Mouse (Mus musculus) CH12F3 (cell line): ENCODE data around the gene Vmp1.

Experiments
- in situ Hi-C: fragments of 300-500 bp; cut with MboI; formaldehyde crosslinking; loops from 2 replicates; pipeline ENCODE4 v1.14.3; 2020; ENCODE audit warnings: low sequenced_read_pairs

Gene Vmp1

DNA sequence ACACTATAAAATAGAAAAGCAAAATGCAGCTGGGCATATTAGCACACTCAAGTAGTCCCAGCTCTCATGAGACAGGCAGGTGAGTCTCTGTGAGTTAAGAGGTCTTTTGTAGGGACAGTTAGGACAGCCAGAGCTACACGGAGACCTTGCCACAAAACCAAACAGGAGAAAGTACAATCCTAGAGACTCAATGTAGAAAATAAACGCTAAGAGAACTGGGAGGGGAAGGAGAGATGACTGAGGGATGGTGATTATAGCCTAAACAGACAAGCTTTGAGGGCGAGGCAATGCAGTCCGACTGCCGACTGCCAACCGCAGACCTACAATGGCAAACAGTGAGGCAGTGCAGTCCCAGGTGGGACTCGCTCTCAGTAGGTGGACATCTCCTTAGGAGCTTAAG lies 95.8 kb downstream of the Vmp1 start:
- in situ Hi-C loops = no loop called here

DNA sequence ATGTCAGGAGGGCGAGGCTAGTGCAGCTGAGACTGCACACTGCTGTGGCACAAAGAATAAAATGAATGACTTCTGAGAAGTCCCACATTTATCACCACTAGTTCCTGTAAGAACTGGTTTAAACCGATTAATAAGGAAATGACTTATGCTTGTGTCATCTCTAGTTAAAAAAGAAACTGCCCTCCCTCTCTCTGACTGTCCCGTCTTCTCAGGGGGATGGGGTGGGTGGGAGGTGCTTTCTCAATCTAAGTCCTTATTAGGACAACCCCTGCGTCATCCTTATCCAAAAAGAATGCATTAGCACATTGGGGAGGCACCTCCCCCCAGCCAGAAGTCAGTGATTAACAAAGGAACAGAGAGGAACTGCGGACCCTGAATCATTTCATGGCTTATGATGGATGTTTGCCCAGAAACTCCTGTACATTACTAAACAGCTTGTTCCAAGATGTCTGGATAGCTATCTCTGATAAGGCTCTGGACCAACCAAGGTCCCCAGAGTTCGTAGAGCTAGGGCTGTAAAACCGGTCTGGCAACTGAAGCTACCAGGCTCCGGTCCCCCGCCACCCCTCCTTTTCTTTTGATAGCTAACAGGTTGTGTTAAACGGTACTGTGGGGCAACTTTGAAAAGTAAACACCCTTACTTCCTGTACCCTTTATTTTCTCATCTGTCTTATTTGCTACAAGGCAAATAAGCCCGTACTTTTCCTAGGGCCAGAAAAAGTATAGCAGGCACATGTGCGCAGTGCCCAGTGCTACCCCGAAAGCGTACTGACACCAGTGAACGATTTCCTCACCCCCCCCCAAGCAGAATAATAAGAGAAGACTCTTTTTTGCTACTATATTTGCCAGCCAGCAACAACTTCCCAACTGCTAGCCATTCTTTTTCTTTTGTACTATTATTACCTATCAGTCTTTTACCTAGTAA lies 96.5 kb downstream of the Vmp1 start:
- in situ Hi-C loops = no loop called here

DNA sequence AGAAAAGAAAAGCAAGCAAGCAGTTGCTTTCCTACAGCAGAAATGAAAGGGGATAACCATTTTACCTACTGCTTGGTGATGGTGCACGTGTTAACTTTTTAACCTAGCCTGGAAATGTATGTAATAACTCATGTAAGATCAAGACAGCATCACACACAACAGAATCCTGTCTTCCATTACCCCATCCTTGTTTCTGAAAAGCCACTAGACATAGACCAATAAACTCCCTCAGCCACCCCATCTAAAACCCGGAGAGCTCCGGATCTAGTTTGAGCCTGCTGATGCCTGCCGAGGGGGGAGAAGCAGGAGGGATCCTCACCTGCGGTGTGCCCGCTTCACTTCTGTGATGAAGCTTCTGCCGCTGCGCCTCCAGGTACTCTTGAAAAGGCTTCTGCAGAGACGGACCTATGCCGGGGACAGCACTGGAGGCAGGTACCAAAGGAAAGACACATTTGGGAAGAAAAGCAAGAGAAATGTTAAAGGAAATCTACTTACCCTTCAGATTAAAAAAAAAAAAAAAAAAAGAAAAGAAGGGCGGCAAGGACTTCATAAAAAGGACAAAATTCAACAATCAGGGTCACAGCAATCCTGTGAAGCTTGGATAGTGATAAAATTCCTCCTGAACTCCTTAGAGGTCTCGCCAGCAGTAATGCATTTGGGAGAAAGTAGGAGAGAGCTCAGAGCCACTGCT lies 97.3 kb downstream of the Vmp1 start:
- in situ Hi-C loops = no loop called here

DNA sequence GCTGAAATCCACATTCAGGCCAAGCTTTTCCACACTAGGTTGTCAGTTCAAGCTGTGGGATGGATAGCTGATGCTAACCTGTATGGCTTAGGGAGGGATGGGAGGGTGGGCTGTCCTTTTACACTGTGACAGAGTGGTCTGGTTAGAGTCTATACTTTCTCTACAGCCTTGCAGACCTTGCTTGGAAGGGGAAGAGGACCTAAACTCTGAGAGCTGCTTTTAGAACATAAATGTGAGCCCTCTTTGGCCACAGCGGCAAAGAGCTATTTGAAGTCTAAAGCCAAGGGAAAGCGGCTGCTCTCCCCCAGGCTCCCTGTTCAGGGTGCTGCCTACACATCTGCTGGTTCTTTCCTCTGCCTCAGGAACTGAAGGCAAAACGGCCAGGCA lies 98.0 kb downstream of the Vmp1 start:
- in situ Hi-C loops = no loop called here

DNA sequence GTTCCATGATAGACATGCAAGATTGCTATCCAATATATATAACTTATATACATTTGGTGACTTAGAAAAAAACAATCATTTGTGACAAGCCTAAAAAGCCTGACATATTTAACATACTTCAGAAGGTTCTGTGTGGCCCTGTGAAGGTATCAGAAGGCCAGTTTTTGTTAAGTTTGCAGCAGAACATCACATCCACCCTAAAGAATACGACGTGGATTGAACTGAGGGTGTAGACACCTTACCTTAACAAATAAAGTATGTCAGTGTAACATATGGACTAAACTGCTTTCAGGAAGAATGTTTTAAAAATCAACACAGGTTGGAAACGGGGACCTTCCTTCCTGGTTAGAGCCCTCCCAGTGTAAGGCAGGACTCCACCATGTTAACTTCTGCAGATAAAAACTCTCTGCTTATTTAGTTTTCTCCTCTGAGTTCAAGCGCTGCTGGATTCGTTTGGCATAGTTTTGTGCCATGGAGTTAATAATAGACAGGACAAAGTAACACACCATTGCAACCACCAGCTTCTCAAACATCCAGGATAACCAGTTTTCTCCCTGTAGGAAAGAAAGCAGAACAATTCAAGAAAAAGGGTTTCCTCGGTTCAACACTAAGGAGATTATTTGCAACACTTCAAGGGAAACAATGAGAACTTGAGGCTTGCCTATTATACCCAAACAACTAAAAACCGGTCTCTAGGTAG lies 98.6 kb downstream of the Vmp1 start:
- in situ Hi-C loops = loop anchor here (5.0 kb wide), 1 partner anchor 52 kb away; no protein-coding TSS in a partner anchor

DNA sequence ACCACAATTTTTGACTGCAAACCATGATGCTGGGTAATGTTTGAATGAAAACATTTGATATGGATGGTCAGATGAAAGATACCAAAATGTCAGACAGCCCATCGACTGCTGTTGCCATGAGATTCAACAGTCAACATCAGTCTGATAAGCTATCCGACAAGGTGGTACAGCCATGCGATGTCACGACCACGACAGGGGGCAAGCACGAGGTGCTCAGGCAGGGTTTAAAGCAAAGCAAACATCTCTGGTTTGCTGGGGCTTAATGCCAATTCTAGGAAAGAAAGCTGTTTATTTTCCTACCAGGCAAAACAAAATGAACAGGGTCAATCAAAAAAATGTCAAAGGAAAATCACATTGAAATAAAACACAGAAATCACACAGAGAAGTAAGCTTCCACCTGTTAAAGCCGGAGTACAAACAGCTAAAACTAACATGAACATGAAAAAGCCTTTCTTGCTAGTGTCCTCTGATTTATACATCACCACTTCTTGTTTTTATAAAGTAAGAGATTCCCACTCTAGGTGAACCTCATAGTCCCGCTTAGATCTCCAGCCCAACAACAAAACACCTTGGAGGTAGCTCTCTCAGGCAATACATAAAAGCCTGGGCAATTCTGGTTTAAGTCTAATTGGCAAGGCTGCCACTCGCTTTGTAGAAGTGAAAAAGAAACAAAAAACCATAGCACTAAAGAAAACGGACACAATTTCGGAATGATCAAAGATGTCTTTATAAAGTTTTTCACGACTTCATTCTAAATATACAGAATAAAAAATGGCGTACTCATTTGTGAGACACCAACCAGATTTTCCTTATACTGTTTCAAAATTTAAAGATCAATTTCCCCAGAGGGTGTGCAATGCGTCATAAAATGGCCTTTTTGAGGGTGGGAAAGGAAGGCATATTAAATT lies 99.4 kb downstream of the Vmp1 start:
- in situ Hi-C loops = loop anchor here (5.0 kb wide), 1 partner anchor 53 kb away; no protein-coding TSS in a partner anchor

DNA sequence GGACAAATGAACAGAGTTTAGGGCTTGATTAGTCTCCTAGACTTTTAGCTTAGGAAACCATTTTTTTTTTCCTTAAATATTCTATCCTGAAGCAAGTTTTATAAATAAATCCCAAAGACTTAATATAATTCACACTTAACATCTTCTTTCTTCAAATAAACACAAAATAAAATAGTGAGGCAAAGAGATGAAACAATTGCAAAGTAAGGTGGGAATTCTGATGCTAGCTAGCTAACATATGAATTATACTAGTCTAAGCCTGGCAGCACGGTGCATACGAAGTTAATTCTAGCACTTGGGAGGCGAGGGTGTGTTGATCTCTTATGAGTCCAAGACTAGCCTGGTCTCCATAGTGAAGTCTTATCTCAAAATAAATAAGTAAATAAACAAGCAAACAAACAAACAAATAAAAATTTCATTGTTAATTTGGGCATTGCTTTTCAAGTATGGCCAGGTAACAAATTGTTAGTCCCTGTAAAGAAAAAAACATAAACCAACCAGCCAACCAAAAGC lies 100.3 kb downstream of the Vmp1 start:
- in situ Hi-C loops = loop anchor here (5.0 kb wide), 1 partner anchor 54 kb away; no protein-coding TSS in a partner anchor

DNA sequence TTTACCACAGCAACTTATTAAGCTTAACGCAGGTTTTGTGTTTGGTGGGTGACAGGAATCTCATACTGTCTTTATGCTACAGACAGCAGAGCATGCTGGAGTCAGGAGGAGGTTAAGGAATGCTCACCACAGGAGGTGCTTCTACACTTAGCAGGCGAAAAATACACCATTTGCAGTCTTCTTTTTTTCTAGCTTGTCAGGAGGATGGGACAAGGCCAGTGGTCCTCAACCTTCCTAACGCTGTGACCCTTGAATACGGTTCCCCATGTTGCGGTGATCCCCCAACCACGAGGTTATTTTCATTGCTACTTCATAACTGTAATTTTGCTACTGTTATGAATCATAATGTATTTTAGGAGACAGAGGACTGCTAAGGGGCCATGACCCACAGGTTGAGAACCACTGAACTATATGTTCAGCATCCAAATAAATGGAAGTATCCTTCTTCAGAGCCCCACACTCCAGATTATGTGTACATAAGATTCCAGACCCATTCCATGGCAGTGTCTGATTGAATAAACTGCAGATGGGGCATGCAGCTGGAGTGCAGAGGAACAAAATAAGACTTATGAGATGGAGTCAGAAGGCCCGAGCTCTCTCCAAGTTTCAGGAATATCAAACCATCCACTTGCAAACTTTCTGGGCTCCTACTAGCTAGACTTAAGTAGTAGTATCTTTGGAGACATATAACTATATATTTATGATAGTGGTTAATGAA lies 100.9 kb downstream of the Vmp1 start:
- in situ Hi-C loops = loop anchor here (5.0 kb wide), 1 partner anchor 55 kb away; no protein-coding TSS in a partner anchor

DNA sequence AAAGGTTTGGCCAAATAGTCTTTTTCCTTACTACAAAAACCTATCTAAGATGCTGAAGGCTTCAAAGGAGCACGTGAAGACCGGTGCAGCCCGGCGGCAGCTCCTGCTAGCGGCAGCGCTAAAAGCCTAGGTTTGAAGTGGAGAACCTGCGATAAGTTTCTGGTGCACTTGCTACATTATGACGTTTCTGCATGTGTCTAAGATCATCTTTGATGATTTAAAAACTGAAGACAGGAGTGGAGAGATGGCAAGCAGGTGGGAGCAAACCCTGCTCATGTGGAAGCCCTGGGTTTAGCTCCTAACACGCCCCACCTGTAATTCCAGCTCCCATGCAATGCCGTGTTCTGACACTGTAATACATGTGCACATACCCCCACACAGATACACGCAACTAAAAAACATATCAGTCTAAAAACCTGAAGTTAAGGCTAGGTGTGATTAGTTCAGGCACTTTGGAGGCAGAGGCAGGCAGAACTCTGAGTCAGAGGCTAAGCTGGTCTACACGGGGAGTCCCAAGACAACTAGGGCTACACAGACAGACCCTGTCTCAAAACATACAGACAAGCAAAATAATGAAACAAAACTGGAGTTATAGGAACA lies 101.6 kb downstream of the Vmp1 start:
- in situ Hi-C loops = loop anchor here (5.0 kb wide), 1 partner anchor 55 kb away; no protein-coding TSS in a partner anchor

DNA sequence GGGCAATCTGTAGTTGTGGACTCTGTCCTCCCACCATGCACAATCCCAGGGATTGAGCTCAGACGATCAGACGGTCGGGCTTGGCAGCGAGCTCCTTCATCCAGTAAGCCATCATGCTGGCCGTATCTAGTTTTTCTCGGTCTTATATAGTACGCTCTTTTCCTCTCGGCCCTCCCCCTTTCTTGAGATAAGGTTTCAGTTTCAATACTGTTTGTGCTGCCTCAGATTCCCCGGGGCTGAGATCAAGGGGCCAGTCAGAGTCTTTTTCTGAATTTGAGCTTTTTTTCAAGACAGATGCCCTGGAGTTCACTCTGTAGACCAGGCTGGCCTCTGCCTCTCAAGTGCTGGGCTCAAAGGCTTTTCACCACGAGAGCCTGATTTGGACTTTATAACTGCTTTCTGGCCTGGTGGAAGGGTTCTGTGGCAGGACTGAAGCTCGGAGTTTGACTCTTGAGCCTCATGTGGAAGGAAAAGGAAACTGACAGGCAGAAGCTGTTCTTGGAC lies 102.3 kb downstream of the Vmp1 start:
- in situ Hi-C loops = loop anchor here (5.0 kb wide), 1 partner anchor 56 kb away; no protein-coding TSS in a partner anchor

DNA sequence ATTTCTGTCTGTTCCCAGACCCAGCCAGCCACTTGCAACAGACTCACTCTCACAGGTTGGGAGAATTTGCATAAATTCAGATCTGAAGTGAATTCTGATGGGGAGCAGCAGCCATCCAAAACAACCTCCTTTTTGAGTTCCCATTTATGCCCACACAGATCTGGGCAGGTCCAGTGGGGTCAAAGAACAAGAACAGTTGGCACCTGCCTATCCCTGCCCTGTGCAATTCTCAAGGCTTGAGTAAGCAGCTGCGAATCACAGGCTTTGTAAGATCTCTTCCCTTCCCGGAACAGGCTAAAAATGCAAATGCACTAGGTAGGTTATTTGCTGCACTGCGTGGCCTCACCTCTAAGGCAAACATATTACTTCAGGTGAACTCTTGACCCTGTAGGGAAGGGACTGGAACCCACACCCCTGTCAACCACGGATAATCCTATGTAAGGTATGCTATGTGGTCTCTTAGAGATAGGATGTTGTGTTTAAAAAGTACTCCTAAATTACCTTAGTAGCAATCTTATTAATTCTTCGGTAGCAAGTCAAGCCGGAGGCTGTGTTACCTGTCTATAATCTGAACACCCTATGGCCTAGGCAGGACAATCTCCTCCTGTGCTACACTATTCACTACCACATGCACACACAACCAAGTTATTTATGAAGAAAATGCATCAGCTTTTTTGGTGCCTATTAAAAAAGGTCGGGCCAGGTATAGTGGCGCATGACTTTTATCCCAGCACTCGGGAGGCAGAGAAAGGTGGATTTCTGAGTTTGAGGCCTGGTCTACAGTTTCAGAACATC lies 103.1 kb downstream of the Vmp1 start:
- in situ Hi-C loops = loop anchor here (5.0 kb wide), 1 partner anchor 57 kb away; no protein-coding TSS in a partner anchor

DNA sequence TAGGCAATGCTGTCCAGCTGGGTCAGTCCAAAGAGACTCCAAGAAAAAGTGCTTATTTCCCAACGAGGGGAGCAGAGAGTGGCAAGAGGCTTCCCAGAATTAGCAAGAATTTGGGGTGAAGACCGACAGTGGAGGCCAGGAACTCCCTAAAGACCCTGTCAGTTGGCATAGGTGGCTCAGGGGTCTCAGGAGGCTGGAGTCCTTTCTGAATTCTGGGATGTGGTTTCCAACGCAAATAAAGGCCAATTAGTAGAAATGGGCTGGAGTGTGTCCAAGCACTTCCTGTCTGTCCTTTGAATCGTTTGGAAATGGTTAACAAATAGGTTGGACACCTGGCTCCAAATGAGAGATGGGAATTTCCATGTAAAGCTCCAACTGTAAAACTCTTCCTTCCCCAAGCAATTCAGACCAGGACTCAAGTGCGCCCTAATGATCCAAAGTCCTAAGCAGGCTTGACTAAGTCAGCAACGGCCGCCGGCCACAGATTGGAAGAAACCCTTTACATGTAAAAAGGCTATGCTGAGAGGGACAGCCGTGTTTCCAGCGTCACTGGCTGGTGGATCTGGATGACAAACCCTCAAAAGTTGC lies 103.8 kb downstream of the Vmp1 start:
- in situ Hi-C loops = loop anchor here (5.0 kb wide), 1 partner anchor 57 kb away; no protein-coding TSS in a partner anchor

DNA sequence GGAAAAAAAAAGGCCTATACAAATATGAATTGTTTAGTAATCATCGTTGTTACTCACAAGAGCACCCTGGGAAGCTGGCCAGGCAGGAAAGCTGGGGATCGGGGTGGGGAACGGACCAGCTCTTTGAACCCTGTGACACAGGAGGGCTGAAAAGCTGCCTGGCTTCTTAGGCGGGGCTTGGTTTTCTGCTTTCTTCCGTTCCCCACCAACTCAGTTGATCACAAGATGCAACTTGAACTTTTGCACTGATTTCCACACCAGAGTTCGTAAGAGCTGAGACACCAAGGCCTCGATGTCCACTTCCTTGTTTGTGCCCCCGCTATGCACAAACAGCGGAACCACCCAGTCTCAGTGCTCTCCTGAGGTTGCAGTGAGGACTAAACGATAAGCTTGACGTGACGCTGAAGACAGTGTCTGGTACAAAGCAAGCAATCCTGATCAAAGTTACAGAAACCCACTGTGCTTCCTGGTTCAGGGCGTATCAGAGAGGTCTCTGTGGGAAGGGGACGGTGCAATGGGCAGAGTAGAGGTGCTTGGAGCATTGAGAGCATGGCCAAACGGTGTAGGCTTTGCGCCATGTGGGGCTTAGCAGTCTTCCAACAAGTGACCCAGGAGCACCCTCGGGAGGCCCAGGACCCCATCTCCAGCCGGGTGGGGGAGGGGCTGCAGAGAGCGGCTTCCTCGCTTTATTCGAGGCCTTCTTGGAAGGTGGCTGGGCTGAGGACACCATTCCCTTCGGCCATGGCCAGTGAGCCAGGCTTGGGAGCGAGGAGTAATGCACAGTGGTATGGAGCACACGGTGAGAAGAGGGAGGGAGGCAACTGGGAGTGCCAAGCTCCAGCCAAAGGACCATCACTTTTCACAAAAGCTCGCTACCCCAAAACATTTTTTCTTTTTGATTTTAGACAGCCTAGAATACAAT lies 104.6 kb downstream of the Vmp1 start:
- in situ Hi-C loops = no loop called here

DNA sequence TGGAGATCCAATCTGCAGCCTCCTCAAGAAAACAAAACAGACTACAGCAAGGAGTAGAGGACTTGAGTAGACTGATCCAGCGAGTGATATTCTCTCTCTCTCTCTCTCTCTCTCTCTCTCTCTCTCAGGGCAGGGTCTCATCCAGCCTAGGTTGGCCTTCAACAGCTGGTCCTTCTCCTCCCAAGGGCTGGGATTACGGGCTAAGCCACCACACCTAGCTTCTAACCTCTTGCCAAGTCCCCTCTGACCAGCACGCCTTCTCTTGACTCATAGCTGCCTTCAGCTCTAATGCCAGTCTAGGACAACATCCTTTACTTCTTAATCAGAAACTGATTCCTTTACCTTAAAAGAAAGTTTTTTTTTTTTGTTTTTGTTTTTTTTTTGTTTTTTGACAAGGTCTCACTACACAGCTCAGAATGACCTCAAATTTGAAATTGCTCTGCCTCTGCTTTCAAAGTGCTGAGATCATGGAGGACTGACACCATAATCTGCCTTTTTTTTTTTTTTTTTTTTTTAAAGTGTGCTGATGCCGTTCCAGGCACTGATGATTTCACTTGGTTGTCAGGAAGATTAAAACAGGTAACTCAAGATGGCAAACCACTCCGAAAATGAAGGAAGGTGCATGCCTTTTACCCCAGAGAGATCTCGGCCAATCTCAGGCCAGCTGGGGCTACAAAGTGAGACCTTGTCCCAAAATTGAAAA lies 105.4 kb downstream of the Vmp1 start:
- in situ Hi-C loops = no loop called here

DNA sequence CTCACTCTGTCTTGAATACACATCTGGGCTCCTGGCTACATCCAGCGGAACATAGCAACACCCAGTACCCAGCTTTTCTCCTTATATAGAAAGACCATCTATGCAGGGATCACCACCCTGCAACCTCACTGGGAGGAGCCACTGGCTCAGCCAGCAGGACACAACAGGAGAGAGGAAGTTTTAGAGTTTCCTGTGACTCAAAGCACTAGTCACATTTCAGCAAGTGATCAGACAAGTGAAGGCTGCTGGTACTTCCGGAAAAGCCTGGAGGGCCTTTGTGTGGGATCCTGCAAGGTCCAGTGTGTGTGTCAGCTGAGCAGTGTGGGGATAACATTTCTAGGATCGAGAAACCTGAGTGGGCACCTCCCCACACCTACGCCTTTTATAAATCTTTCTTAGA lies 106.4 kb downstream of the Vmp1 start:
- in situ Hi-C loops = no loop called here
